Mouse (Mus musculus) cerebellum, adult 8-10 months (tissue): Measurements from ENCODE around the gene Pttg1ip.

Experiments used
- DNase-seq: peaks from one replicate; pipeline ENCODE4 v3.0.0; 2022

Pttg1ip gene

GRCm38 (mm10) chr10:77647461-77647860 lies 65.9 kb downstream of the Pttg1ip start:
- DNase-seq: no peak

GRCm38 (mm10) chr10:77647901-77648300 lies 66.4 kb downstream of the Pttg1ip start:
- DNase-seq: no peak
